Mouse (Mus musculus) embryonic facial prominence, embryonic 13.5 days (tissue): ENCODE data around the gene Zfp990. TPM values are rescaled to one million over a fixed set of nuclear protein-coding genes. Genes with fewer than 3 reads are reported as not detected.

Experiments used
- polyA plus RNA-seq: library from polyadenylated mRNA; unstranded; fragments of >200 nt; fragmentation: Nextera tagmentation; extraction: Ambion mirVana; gene quantifications from 2 replicates; pipeline ENCODE4 v1.2.1, GENCODE M21; 2015

Gene Zfp990
- polyA plus RNA-seq, 1 experiment from 2014 or later: not detected

Other genes with a start within 250 kb of the Zfp990 start
- 0.06 and 0.10 TPM in 2 replicates for gene Tnfrsf8, start 195.6 kb upstream of the Zfp990 start, polyA plus RNA-seq
- gene Gm13212, start 74.4 kb downstream of the Zfp990 start, polyA plus RNA-seq: 0.90 and 1.4 TPM in 2 replicates
- gene Zfp980, start 159.9 kb downstream of the Zfp990 start, polyA plus RNA-seq: 0.08 TPM in 1 of 2 replicates, not detected in the other